Mouse (Mus musculus): ENCODE data around the gene Ifitm6. TPM values are rescaled to one million over a fixed set of nuclear protein-coding genes. Genes with fewer than 3 reads are reported as not detected.
"Not testable (repeated sequence)": the region's sequence is repeated elsewhere in the genome, so short reads cannot be mapped to it uniquely, and the experiment has no call there.

The Ifitm6 gene
- polyA plus RNA-seq, 1 experiment from 2014 or later: 0.57 TPM

DNA sequence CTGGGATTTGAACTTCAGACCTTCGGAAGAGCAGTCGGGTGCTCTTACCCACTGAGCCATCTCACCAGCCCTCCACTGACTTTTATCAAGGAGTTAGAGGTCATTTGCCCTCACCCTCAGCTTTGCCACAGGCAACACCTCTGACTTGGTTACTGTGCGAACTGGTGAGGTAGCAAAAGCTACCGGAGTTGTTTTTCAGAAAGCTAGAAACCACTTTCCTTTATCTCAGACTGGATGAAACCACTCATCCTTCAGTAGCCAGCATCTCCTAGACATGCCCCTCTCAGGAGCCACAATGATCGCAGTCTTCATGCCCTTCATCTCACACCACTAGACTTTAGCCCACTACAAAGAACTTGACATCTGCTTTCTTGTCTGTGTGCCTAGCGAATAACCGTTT is 34.8 kb downstream of the Ifitm6 start:
- ATAC-seq: no peak
- H3K4me1 ChIP-seq (replicated peaks; ENCODE audit: control insufficient read depth, insufficient read depth, low read length): no peaks in the 10 kb centered on the region
- no peak overlapping the region for H3K4me2 ChIP-seq (ENCODE audit: low read length)
- H3K9me3 ChIP-seq (ENCODE audit: control insufficient read depth, low read length): no peaks in the 10 kb centered on the region
- no peak overlapping the region for H3K4me3 ChIP-seq (replicated peaks; ENCODE audit: low read length)
- H3K27ac ChIP-seq (ENCODE audit: low read length): no peak overlapping the region
- no peak overlapping the region for H3K9ac ChIP-seq (replicated peaks; ENCODE audit: low read depth, low read length)
- 94% methylated on average over 7 of the region's 7 CpGs for WGBS
- no peaks in the 10 kb centered on the region for H3K36me3 ChIP-seq (ENCODE audit: control insufficient read depth, insufficient read depth)
- H3K27me3 ChIP-seq (replicated peaks; ENCODE audit: control insufficient read depth, insufficient read depth, low read length): no peaks in the 10 kb centered on the region

DNA sequence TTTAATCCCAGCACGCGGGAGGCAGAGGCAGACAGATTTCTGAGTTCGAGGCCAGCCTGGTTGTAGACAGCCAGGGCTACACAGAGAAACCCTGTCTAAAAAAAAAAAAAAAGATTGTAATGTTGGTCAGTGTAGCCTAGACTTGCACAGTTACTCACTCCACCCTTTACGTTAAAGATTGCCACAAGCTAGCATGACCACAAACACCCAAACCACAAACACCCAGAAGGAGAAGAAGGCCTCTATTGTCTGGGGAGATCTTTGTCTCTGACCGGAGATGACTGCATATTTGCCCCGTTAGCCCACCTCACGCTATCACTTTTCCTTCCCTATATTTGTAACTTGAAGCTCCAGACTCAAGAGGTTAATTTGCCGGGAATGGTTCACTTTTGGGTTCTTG is 36.0 kb downstream of the Ifitm6 start:
- no peaks in the 10 kb centered on the region for H3K4me1 ChIP-seq (replicated peaks; ENCODE audit: control insufficient read depth, insufficient read depth, low read length)
- no peaks in the 10 kb centered on the region for H3K9me3 ChIP-seq (ENCODE audit: control insufficient read depth, low read length)
- no peak overlapping the region for H3K4me3 ChIP-seq (replicated peaks; ENCODE audit: low read length)
- no peaks in the 10 kb centered on the region for H3K36me3 ChIP-seq (ENCODE audit: control insufficient read depth, insufficient read depth)
- H3K27ac ChIP-seq (ENCODE audit: low read length): no peak overlapping the region
- H3K9ac ChIP-seq (replicated peaks; ENCODE audit: low read depth, low read length): no peak overlapping the region
- WGBS: 93% methylated on average over 8 of the region's 8 CpGs
- no peaks in the 10 kb centered on the region for H3K27me3 ChIP-seq (replicated peaks; ENCODE audit: control insufficient read depth, insufficient read depth, low read length)
- no peak for ATAC-seq
- H3K4me2 ChIP-seq (ENCODE audit: low read length): no peak overlapping the region

DNA sequence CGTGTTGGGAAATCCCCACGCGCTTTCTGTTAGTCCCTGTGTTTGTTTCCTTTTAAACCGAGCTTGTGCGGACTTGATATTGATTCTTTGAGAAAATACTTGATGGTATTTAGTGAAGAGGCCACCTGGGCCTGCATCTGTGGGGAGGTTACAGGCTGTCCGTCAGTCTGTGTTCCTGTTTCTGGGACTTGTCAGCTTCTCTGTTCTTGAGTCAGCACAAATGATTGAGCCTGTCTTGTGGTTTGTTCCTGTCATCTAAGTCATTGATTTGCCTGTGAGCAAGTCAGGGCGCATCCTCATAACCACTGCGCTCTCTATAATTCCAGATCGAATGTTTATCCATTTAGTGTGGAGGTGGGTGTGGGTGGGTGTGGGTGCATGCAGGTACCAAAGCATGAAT is 41.0 kb downstream of the Ifitm6 start:
- H3K9me3 ChIP-seq (ENCODE audit: control insufficient read depth, low read length); H3K9ac ChIP-seq (replicated peaks; ENCODE audit: low read depth, low read length); H3K27ac ChIP-seq (ENCODE audit: low read length); ATAC-seq; H3K27me3 ChIP-seq (replicated peaks; ENCODE audit: control insufficient read depth, insufficient read depth, low read length); H3K4me3 ChIP-seq (replicated peaks; ENCODE audit: low read length); H3K4me1 ChIP-seq (replicated peaks; ENCODE audit: control insufficient read depth, insufficient read depth, low read length); H3K36me3 ChIP-seq (ENCODE audit: control insufficient read depth, insufficient read depth); H3K4me2 ChIP-seq (ENCODE audit: low read length): not testable (repeated sequence)
- 94% methylated on average over 9 of the region's 9 CpGs for WGBS

DNA sequence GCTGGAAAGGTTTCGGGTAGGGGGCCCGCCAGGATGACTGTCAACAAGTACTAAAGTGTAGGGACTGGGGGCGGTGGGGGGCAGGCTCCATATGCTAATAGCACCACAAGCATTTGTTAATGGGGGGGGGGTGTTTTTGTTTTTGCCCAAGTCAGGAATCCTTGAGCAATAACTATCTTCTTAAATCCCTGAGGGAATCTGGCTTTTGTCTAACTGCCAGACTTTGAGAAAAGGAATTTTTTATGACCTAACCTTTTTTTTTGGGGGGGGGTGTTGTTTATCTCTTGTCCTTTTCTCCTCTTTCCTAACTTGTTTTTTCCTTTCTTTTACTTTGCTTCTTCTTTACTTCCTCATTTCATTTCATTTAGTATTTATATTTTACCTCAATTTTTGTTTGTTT is 42.3 kb downstream of the Ifitm6 start:
- no peak overlapping the region for H3K4me3 ChIP-seq (replicated peaks; ENCODE audit: low read length)
- H3K36me3 ChIP-seq (ENCODE audit: control insufficient read depth, insufficient read depth): no peaks in the 10 kb centered on the region
- H3K9me3 ChIP-seq (ENCODE audit: control insufficient read depth, low read length): no peaks in the 10 kb centered on the region
- no peak overlapping the region for H3K4me2 ChIP-seq (ENCODE audit: low read length)
- H3K27ac ChIP-seq (ENCODE audit: low read length): no peak overlapping the region
- WGBS: 34% methylated on average over 3 of the region's 3 CpGs
- no peaks in the 10 kb centered on the region for H3K4me1 ChIP-seq (replicated peaks; ENCODE audit: control insufficient read depth, insufficient read depth, low read length)
- H3K27me3 ChIP-seq (replicated peaks; ENCODE audit: control insufficient read depth, insufficient read depth, low read length): no peaks in the 10 kb centered on the region
- no peak for ATAC-seq
- no peak overlapping the region for H3K9ac ChIP-seq (replicated peaks; ENCODE audit: low read depth, low read length)

DNA sequence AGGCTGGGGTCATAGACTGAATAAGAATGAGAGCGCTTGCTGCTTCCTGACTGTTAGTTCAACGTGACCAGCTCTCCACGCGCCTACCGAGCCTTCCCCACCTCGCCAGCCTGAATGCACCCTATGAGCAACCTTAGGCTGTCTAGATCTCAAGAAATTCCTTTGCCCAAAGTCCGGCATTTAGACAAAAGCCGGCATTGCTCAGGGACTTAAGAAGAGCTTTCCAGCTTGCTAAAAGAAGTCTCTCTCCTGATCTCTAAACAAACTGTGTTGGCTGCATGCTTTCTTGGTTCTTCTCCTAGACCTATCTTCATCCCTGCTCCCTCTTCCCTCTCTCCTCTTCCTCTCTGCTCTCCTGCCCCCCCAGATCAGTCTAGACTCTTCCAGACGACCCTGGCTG is 42.8 kb downstream of the Ifitm6 start:
- 13% methylated on average over 9 of the region's 9 CpGs for WGBS
- H3K4me2 ChIP-seq (ENCODE audit: low read length): no peak overlapping the region

DNA sequence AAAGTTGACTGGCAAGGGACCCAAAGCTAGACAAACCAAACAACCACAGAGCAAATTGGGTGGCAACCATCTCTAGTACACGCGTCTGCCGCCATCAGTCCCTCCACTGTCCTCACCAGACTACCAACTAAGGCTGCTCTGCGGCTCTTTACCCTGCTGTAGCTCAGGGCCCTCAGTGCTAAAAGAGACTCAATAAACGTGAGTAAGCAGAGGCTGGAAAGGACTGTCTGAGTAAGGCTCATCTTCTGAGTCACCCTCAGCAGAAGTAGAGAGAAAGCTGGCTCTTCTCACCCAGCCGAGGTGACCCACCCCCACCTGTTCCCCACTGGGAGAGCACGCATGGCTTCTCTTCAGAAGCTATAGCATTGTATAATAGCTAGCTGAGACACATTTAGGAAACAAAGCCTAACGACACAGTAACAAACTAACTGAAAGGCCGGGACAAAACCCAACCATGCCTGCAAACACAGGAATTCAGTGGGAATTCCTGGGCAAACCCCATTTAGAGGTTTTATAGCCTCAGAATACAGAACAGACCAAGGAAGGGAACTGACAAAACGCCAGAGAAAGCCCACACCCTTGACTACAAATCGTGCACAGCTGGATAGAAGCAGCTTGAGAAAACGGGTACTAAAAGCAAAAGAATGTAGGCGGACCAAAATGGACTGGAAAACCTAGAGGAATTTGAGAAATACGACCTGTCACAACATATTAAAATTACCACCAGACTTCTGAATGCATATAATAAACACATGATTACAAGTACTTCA is 44.1 kb downstream of the Ifitm6 start:
- H3K27me3 ChIP-seq (replicated peaks; ENCODE audit: control insufficient read depth, insufficient read depth, low read length): no peaks in the 10 kb centered on the region
- ATAC-seq: no peak
- no peaks in the 10 kb centered on the region for H3K4me1 ChIP-seq (replicated peaks; ENCODE audit: control insufficient read depth, insufficient read depth, low read length)
- no peak overlapping the region for H3K9ac ChIP-seq (replicated peaks; ENCODE audit: low read depth, low read length)
- no peaks in the 10 kb centered on the region for H3K9me3 ChIP-seq (ENCODE audit: control insufficient read depth, low read length)
- no peak overlapping the region for H3K4me3 ChIP-seq (replicated peaks; ENCODE audit: low read length)
- no peak overlapping the region for H3K27ac ChIP-seq (ENCODE audit: low read length)
- H3K4me2 ChIP-seq (ENCODE audit: low read length): no peak overlapping the region
- no peaks in the 10 kb centered on the region for H3K36me3 ChIP-seq (ENCODE audit: control insufficient read depth, insufficient read depth)
- WGBS: 17% methylated on average over 14 of the region's 14 CpGs

More for the DNA sequence above, 42.8 kb downstream of the Ifitm6 start:
- Histone ChIP-seq H3K27me3 (replicated peaks; ENCODE audit: control insufficient read depth, insufficient read depth, low read length) (no peaks in the 10 kb centered on the region), H3K36me3 (ENCODE audit: control insufficient read depth, insufficient read depth) (no peaks in the 10 kb centered on the region), H3K9me3 (ENCODE audit: control insufficient read depth, low read length) (no peaks in the 10 kb centered on the region), H3K4me3 (replicated peaks; ENCODE audit: low read length) (no peak overlapping the region), H3K27ac (ENCODE audit: low read length) (no peak overlapping the region), H3K9ac (replicated peaks; ENCODE audit: low read depth, low read length) (no peak overlapping the region), H3K4me1 (replicated peaks; ENCODE audit: control insufficient read depth, insufficient read depth, low read length) (no peaks in the 10 kb centered on the region)
- no peak for ATAC-seq

DNA sequence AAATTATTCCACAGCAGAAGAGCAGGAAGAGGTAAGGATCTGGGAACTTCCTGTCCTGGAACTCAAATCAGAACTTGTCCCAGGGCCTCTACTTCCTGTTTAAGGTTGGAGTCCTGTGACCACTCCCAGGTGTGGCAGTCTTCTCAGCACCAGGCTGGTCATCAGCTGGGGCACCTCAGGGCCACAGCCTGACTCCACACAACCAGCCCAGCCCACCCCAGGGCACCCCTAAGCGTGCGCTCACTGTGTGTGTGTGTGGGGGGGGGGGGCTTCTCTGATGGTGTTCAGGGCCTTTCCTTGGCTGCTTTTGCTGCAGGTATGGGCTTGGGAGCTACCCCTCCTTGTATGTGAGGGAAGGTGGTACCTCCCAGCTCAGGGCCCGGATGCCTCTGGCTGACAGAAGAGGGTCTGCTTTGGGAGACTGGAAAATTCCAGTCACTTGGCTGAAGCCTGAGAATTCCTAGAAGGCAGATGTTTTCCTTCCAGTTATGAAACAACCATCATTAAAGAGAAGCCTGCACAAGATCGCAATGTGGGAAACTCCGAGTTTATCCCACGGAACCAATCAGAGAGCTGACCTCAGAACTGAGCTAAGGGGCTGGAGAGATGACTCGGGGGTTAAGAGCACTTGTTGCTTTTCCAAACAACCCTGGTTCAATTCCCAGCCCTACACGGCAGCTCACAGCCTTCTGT is 46.1 kb downstream of the Ifitm6 start:
- H3K36me3 ChIP-seq (ENCODE audit: control insufficient read depth, insufficient read depth): no peaks in the 10 kb centered on the region
- no peak overlapping the region for H3K9ac ChIP-seq (replicated peaks; ENCODE audit: low read depth, low read length)
- no peak overlapping the region for H3K27ac ChIP-seq (ENCODE audit: low read length)
- H3K27me3 ChIP-seq (replicated peaks; ENCODE audit: control insufficient read depth, insufficient read depth, low read length): no peaks in the 10 kb centered on the region
- no peaks in the 10 kb centered on the region for H3K4me1 ChIP-seq (replicated peaks; ENCODE audit: control insufficient read depth, insufficient read depth, low read length)
- no peak overlapping the region for H3K4me3 ChIP-seq (replicated peaks; ENCODE audit: low read length)
- WGBS: 84% methylated on average over 8 of the region's 8 CpGs
- ATAC-seq: no peak
- no peaks in the 10 kb centered on the region for H3K9me3 ChIP-seq (ENCODE audit: control insufficient read depth, low read length)
- no peak overlapping the region for H3K4me2 ChIP-seq (ENCODE audit: low read length)

DNA sequence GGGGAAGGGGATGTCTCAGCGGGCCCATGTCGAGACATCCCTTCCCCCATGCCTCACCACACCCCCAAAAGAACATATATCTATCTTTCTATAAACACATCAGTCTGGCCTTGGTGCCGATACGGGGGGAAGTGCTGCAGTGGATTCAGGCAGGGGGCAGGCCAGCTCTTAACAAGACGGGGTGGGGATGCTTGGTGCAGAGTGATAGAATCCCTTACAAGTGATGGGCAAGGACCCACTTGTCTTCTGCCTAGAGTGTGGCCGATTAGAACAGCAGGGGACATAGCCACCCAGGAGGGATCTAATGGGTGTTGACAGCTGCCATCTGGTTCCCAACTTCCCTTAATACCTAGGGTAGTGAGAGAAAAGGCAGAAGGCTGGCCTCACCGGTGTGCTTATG is 46.8 kb downstream of the Ifitm6 start:
- H3K36me3 ChIP-seq (ENCODE audit: control insufficient read depth, insufficient read depth): no peaks in the 10 kb centered on the region
- H3K4me3 ChIP-seq (replicated peaks; ENCODE audit: low read length): no peak overlapping the region
- no peak for ATAC-seq
- 54% methylated on average over 7 of the region's 7 CpGs for WGBS
- no peak overlapping the region for H3K27ac ChIP-seq (ENCODE audit: low read length)
- no peaks in the 10 kb centered on the region for H3K9me3 ChIP-seq (ENCODE audit: control insufficient read depth, low read length)
- H3K9ac ChIP-seq (replicated peaks; ENCODE audit: low read depth, low read length): no peak overlapping the region
- no peaks in the 10 kb centered on the region for H3K4me1 ChIP-seq (replicated peaks; ENCODE audit: control insufficient read depth, insufficient read depth, low read length)
- no peak overlapping the region for H3K4me2 ChIP-seq (ENCODE audit: low read length)
- no peaks in the 10 kb centered on the region for H3K27me3 ChIP-seq (replicated peaks; ENCODE audit: control insufficient read depth, insufficient read depth, low read length)

DNA sequence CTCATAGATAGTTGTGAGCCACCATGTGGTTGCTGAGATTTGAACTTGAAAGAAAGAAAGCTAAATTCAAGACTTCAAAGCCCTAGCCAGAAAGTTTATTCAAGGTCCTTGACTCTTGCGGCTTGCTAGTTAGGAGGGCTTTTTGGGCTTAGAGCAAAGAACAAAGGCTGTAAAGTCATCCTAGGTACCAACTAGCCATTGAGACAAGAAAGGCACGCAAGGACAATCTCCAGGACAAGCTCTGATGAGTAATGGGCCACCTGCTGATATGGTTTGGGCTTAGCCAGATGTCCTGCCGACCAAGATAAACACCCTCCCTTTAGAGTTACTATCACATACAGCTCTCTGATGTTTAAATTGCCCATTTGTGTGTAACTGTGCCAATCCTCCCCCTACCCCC is 49.0 kb downstream of the Ifitm6 start:
- not testable (repeated sequence) for ATAC-seq; H3K27me3 ChIP-seq (replicated peaks; ENCODE audit: control insufficient read depth, insufficient read depth, low read length); H3K9ac ChIP-seq (replicated peaks; ENCODE audit: low read depth, low read length); H3K4me1 ChIP-seq (replicated peaks; ENCODE audit: control insufficient read depth, insufficient read depth, low read length); H3K36me3 ChIP-seq (ENCODE audit: control insufficient read depth, insufficient read depth); H3K27ac ChIP-seq (ENCODE audit: low read length); H3K4me2 ChIP-seq (ENCODE audit: low read length); H3K9me3 ChIP-seq (ENCODE audit: control insufficient read depth, low read length); H3K4me3 ChIP-seq (replicated peaks; ENCODE audit: low read length)
- 25% methylated on average over 3 of the region's 3 CpGs for WGBS
